Comparison of ENCODE assay signal across 18 mouse cellular contexts in genomic region chr2:102034513-102034879, GRCm38 (mm10).
A peak's percentile ranks its signal among the peaks of the same experiment; 100 is the strongest.
DNase-seq lines count a peak whose midpoint lies in the region; ATAC-seq and TF ChIP-seq lines count a peak whose summit lies in the region.
"Had no signal": no experiment of that assay in that cellular context is flagged by ENCODE, and none has a peak within 500 bp of the region (broad histone marks: within the 10 kb centered on the region; RNA-seq: fewer than 3 reads in every experiment).

No protein-coding gene starts in this region.

- no peak for TF ChIP-seq EP300 in lung, postnatal 0 days (IDR thresholded peaks at IDR 0.05)

- H3K36me3 ChIP-seq in midbrain, embryonic 13.5 days = no peaks in the 10 kb centered on the region
- no peaks in the 10 kb centered on the region for H3K36me3 ChIP-seq in midbrain, embryonic 10.5 days
- H3K36me3 ChIP-seq in lung, postnatal 0 days (ENCODE audit: insufficient read depth, low read length) = no peaks in the 10 kb centered on the region
- no peaks in the 10 kb centered on the region for H3K36me3 ChIP-seq in hindbrain, embryonic 16.5 days (ENCODE audit: control insufficient read depth, insufficient read depth, low read length)
- H3K36me3 ChIP-seq: embryonic facial prominence, embryonic 10.5 days; G1E; heart, embryonic 12.5 days had no signal

- H3K4me3 ChIP-seq in midbrain, embryonic 13.5 days (replicated peaks) = no peak overlapping the region
- H3K4me3 ChIP-seq in midbrain, embryonic 10.5 days = no peak overlapping the region
- H3K4me3 ChIP-seq in lung, postnatal 0 days (ENCODE audit: low read depth, low read length) = no peak overlapping the region
- no peak overlapping the region for H3K4me3 ChIP-seq in hindbrain, embryonic 16.5 days (ENCODE audit: low read length)
- H3K4me3 ChIP-seq: embryonic facial prominence, embryonic 10.5 days; forebrain, embryonic 10.5 days; gastrocnemius, adult 2 months; heart, embryonic 12.5 days had no signal

- TF ChIP-seq CTCF in lung, postnatal 0 days (IDR thresholded peaks at IDR 0.05) = no peak

- H3K27me3 ChIP-seq in midbrain, embryonic 13.5 days = no peaks in the 10 kb centered on the region
- H3K27me3 ChIP-seq in midbrain, embryonic 10.5 days (ENCODE audit: low read depth, poor library complexity, severe bottlenecking) = no peaks in the 10 kb centered on the region
- H3K27me3 ChIP-seq in lung, postnatal 0 days (replicated peaks; ENCODE audit: insufficient read depth, low read length) = no peaks in the 10 kb centered on the region
- no peaks in the 10 kb centered on the region for H3K27me3 ChIP-seq in hindbrain, embryonic 16.5 days (replicated peaks; ENCODE audit: control insufficient read depth, insufficient read depth, low read length)
- H3K27me3 ChIP-seq: heart, embryonic 12.5 days had no signal

- H3K4me2 ChIP-seq in midbrain, embryonic 13.5 days (replicated peaks) = no peak overlapping the region
- no peak overlapping the region for H3K4me2 ChIP-seq in lung, postnatal 0 days (replicated peaks; ENCODE audit: low read depth, low read length)
- no peak overlapping the region for H3K4me2 ChIP-seq in hindbrain, embryonic 16.5 days (ENCODE audit: low read length)
- H3K4me2 ChIP-seq: heart, embryonic 12.5 days; liver, embryonic 11.5 days had no signal

- peak overlapping the region; percentile 19; the same call in 1 of the 2 replicates for H3K27ac ChIP-seq in midbrain, embryonic 13.5 days
- no peak overlapping the region for H3K27ac ChIP-seq in midbrain, embryonic 10.5 days (replicated peaks)
- no peak overlapping the region for H3K27ac ChIP-seq in lung, postnatal 0 days (ENCODE audit: low read length)
- H3K27ac ChIP-seq in hindbrain, embryonic 16.5 days (ENCODE audit: low read depth, low read length) = no peak overlapping the region
- H3K27ac ChIP-seq: embryonic facial prominence, embryonic 10.5 days; gastrocnemius, adult 2 months had no signal

- no peaks in the 10 kb centered on the region for H3K9me3 ChIP-seq in midbrain, embryonic 13.5 days
- no peaks in the 10 kb centered on the region for H3K9me3 ChIP-seq in midbrain, embryonic 10.5 days (replicated peaks)
- H3K9me3 ChIP-seq in lung, postnatal 0 days (ENCODE audit: low read length) = no peaks in the 10 kb centered on the region
- no peaks in the 10 kb centered on the region for H3K9me3 ChIP-seq in hindbrain, embryonic 16.5 days (ENCODE audit: control insufficient read depth, low read length)
- H3K9me3 ChIP-seq: embryonic facial prominence, embryonic 10.5 days; forebrain, embryonic 10.5 days; G1E; heart, embryonic 12.5 days had no signal

- DNase-seq in midbrain, embryonic 10.5 days (ENCODE audit: low spot score) = no peak
- DNase-seq in c-Kit-positive CD71-negative TER-119-negative erythroid progenitor cells, embryonic 14.5 days (ENCODE audit: low read depth) = peak; percentile 65
- peak; percentile 10 to 56 for DNase-seq in natural killer cell, adult 2 months (ENCODE audit: low spot score in 2 of 2)
- DNase-seq in lung, postnatal 0 days (ENCODE audit: low spot score) = no peak
- no peak for DNase-seq in urinary bladder, adult 18-20 months (ENCODE audit: low spot score in 2 of 2)
- DNase-seq: adrenal gland, adult 8-10 months; cerebellum, adult 18-20 months; gastrocnemius, adult 2 months; kidney, postnatal 25 days; lung, postnatal 14 days had no signal

- no peak for ATAC-seq in midbrain, embryonic 13.5 days
- peak; percentile 74 for ATAC-seq in CD4-positive, CD25-positive, alpha-beta regulatory T cell, adult 4 months
- ATAC-seq in lung, postnatal 0 days = no peak
- no peak for ATAC-seq in hindbrain, embryonic 16.5 days

- peaks cover 88% of the 10 kb centered on the region for H3K4me1 ChIP-seq in midbrain, embryonic 13.5 days (replicated peaks)
- H3K4me1 ChIP-seq in midbrain, embryonic 10.5 days = peaks cover 46% of the 10 kb centered on the region
- H3K4me1 ChIP-seq in lung, postnatal 0 days (ENCODE audit: insufficient read depth, low read depth, low read length) = no peaks in the 10 kb centered on the region; the same call in 1 of the 2 replicates
- H3K4me1 ChIP-seq in hindbrain, embryonic 16.5 days (ENCODE audit: control insufficient read depth, insufficient read depth, low read depth, low read length) = peaks cover 38% of the 10 kb centered on the region

- no peak overlapping the region for H3K9ac ChIP-seq in midbrain, embryonic 13.5 days (replicated peaks)
- no peak overlapping the region for H3K9ac ChIP-seq in lung, postnatal 0 days (replicated peaks; ENCODE audit: low read depth)
- no peak overlapping the region for H3K9ac ChIP-seq in hindbrain, embryonic 16.5 days (ENCODE audit: low read depth, low read length)
- H3K9ac ChIP-seq: heart, embryonic 12.5 days had no signal

- WGBS in midbrain, embryonic 13.5 days = 72% methylated on average over 11 of the region's 11 CpGs
- WGBS in midbrain, embryonic 10.5 days = 85% methylated on average over 11 of the region's 11 CpGs
- WGBS in lung, postnatal 0 days = 84% methylated on average over 11 of the region's 11 CpGs
- WGBS in hindbrain, embryonic 16.5 days = 73% methylated on average over 11 of the region's 11 CpGs

Comparison
In these comparisons a context has a peak if more than half of its experiments do, and no peak if none do; other contexts are left out.
1. DNase-seq: peak in c-Kit-positive CD71-negative TER-119-negative erythroid progenitor cells, embryonic 14.5 days (single experiment) and natural killer cell, adult 2 months (2 of 2); none in midbrain, embryonic 10.5 days (single experiment), lung, postnatal 0 days (single experiment) and urinary bladder, adult 18-20 months (0 of 2).